Mouse (Mus musculus) liver, embryonic 14.5 days (tissue): ENCODE data around the gene Pxdc1. TPM values are rescaled to one million over a fixed set of nuclear protein-coding genes. Genes with fewer than 3 reads are reported as not detected.
A peak's percentile ranks its signal among the peaks of the same experiment; 100 is the strongest.

Source experiments
- ATAC-seq: fragments of 200-750 bp; cut with Nextera tagmentation; 2 replicates; pipeline ENCODE4 v1.8.0; 2017; ENCODE audit warnings: moderate number of reproducible peaks, mild to moderate bottlenecking, moderate library complexity; ENCODE audit not compliant: insufficient read depth
- DNase-seq, 3 experiments: peaks; one replicate each; pipeline ENCODE4 v3.0.0-alpha.2; 2012 to 2013; ENCODE audit warnings: low read depth in 3 of 3, low spot score in 3 of 3
- H3K27ac ChIP-seq: fragments of 300-500 bp; sonication (generic); 2 replicates; pipeline ENCODE4 v1.5.1; 2014; ENCODE audit warnings: moderate library complexity, mild to moderate bottlenecking, control low read depth, inconsistent platforms
- H3K27me3 ChIP-seq: fragments of 300-500 bp; sonication (generic); 2 replicates; pipeline ENCODE4 v1.6.1; 2014; ENCODE audit warnings: mild to moderate bottlenecking, low read length, moderate library complexity; ENCODE audit not compliant: control insufficient read depth, insufficient read depth
- H3K36me3 ChIP-seq: fragments of 300-500 bp; sonication (generic); replicated peaks from 2 replicates; pipeline ENCODE4 v1.6.1; 2014; ENCODE audit warnings: low read depth; ENCODE audit not compliant: control insufficient read depth, insufficient read depth
- H3K4me1 ChIP-seq, 2 experiments: fragments of 200-500 bp in 1 of 2; fragments of 300-500 bp in 1 of 2; sonication (generic) in 1 of 2; replicated peaks; 2 replicates each; pipeline ENCODE4 v1.6.1; 2012 to 2014; ENCODE audit warnings: antibody characterized with exemption in 1 of 2, inconsistent platforms in 1 of 2, low read length in 1 of 2; ENCODE audit not compliant: control insufficient read depth in 2 of 2, insufficient read depth in 2 of 2
- H3K4me2 ChIP-seq: fragments of 300-500 bp; sonication (generic); 2 replicates; pipeline ENCODE4 v1.6.1; 2014; ENCODE audit warnings: low read depth, mild to moderate bottlenecking, control low read depth, moderate library complexity
- H3K4me3 ChIP-seq, 2 experiments: fragments of 200-500 bp in 1 of 2; fragments of 300-500 bp in 1 of 2; sonication (generic) in 1 of 2; 2 replicates each; pipeline ENCODE4 v1.5.1; 2012 to 2014; ENCODE audit warnings: low read depth in 2 of 2, low read length in 2 of 2, mild to moderate bottlenecking in 2 of 2, control low read depth in 1 of 2, inconsistent platforms in 1 of 2, moderate library complexity in 1 of 2; ENCODE audit not compliant: insufficient read depth in 1 of 2
- H3K9ac ChIP-seq: fragments of 300-500 bp; sonication (generic); replicated peaks from 2 replicates; pipeline ENCODE4 v1.6.1; 2014; ENCODE audit warnings: mild to moderate bottlenecking, control low read depth, moderate library complexity
- H3K9me3 ChIP-seq: fragments of 300-500 bp; sonication (generic); 2 replicates; pipeline ENCODE4 v1.6.1; 2016; ENCODE audit warnings: low read length, mixed read lengths; ENCODE audit not compliant: control insufficient read depth
- CTCF ChIP-seq: IDR thresholded peaks from 2 replicates; pipeline ENCODE4 v1.5.1; 2016; ENCODE audit warnings: antibody characterized with exemption, low read depth, control low read depth
- EP300 ChIP-seq: IDR thresholded peaks from 2 replicates; pipeline ENCODE4 v1.6.1; 2016; ENCODE audit warnings: antibody characterized with exemption, low read depth
- WGBS: fragments of 180-500 bp; shearing (Covaris S2); extraction: QIAGEN DNeasy Blood & Tissue Kit; methylation state at CpG from one replicate; pipeline ENCODE4 v1.1.7; 2014; ENCODE audit not compliant: insufficient replicate concordance; 5-methylcytosine and 5-hydroxymethylcytosine counted together
- polyA plus RNA-seq, 2 experiments: library from polyadenylated mRNA; depleted of rRNA in 1 of 2; stranded (reverse) in 1 of 2; unstranded in 1 of 2; fragments of >200 nt; fragmentation: Nextera tagmentation in 1 of 2; extraction: Ambion mirVana in 1 of 2; gene quantifications; 2 replicates each; pipeline versions ENCODE4 v1.2.1 to v1.2.3; 2012 to 2014

Gene Pxdc1
- polyA plus RNA-seq, 2 experiments: 8.1 to 9.3 TPM

- 4% methylated on average over 24 of the region's 24 CpGs for WGBS
- Histone ChIP-seq H3K9me3 (no peaks in the 10 kb centered on the region), H3K4me2 (peak overlapping the region; percentile 58), H3K9ac (peak overlapping the region; percentile 20; the same call in 1 of the 2 replicates), H3K4me3 (peak overlapping the region; percentile 58 to 62), H3K27me3 (peaks cover 42% of the 10 kb centered on the region), H3K4me1 (peaks cover 0 to 3% of the 10 kb centered on the region in 2 experiments; a peak in 2 of 4 replicates), H3K36me3 (no peaks in the 10 kb centered on the region), H3K27ac (no peak overlapping the region)
- TF ChIP-seq EP300 (no peak), CTCF (no peak)
- no peak for DNase-seq
- no peak for ATAC-seq
These were observed 1.8 kb downstream of the Pxdc1 start for GRCm38 (mm10) chr13:34651474-34651991.

- Histone ChIP-seq H3K4me3 (peak overlapping the region; percentile 58 to 62), H3K36me3 (no peaks in the 10 kb centered on the region), H3K27ac (no peak overlapping the region), H3K27me3 (peaks cover 42% of the 10 kb centered on the region), H3K9ac (no peak overlapping the region), H3K4me2 (peak overlapping the region; percentile 58), H3K9me3 (no peaks in the 10 kb centered on the region), H3K4me1 (peaks cover 0 to 3% of the 10 kb centered on the region in 2 experiments; a peak in 2 of 4 replicates)
- WGBS: 31% methylated on average over 10 of the region's 10 CpGs
- DNase-seq: no peak
- TF ChIP-seq CTCF (no peak), EP300 (no peak)
- ATAC-seq: no peak
These were observed 2.3 kb downstream of the Pxdc1 start for GRCm38 (mm10) chr13:34650953-34651352.

DNA sequence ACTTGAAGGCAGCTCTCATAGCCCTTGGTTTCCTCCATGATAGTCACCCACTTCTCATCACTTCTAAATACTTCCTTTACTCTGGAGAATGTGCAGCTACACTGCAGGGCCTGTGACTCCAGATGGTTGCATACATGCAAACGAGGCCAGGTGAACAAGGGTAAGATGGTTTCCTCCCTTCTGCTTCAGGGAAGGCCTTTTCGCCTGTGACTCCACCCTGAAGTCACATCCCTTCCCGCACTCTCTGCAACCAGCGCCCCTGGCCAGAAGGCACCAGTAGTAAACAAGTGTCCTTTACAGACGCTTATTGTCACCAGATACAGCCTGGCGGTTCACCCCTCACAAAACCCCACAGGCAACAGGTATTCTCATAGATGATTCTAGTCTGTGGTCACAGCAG, 2.9 kb downstream of the Pxdc1 start:
- TF ChIP-seq EP300: no peak
- no peak for TF ChIP-seq CTCF
- WGBS: 52% methylated on average over 6 of the region's 6 CpGs
- Histone ChIP-seq H3K9ac (no peak overlapping the region), H3K4me3 (peak overlapping the region in 1 of 2 experiments; percentile 58; a peak in 3 of 4 replicates), H3K27ac (no peak overlapping the region), H3K9me3 (no peaks in the 10 kb centered on the region), H3K36me3 (no peaks in the 10 kb centered on the region), H3K27me3 (peaks cover 42% of the 10 kb centered on the region), H3K4me2 (peak overlapping the region; percentile 58), H3K4me1 (peaks cover 0 to 3% of the 10 kb centered on the region in 2 experiments; a peak in 2 of 4 replicates)
- DNase-seq: no peak
- no peak for ATAC-seq

DNA sequence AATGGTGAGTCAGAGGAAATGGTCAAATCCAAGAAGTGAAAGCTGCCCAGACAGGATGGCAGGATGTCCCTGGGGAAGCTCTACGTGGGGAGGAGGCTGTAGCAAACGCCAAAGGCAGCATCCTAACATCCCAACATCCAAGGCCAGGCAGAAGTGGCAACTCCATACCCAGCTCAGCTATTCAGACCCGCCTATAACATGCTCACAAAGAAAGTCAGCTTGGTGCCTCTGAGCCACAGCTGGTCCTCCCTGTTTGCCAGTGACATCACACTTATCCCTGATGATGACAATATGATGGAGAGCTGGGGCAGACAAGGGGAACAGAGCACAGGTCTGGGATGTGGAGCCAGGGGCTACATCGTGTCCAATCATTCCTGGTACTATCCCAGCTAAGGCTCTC, 5.5 kb downstream of the Pxdc1 start:
- H3K4me3 ChIP-seq: no peak overlapping the region
- H3K4me2 ChIP-seq: no peak overlapping the region
- no peak for TF ChIP-seq CTCF
- TF ChIP-seq EP300: no peak
- WGBS: 27% methylated on average over 4 of the region's 4 CpGs
- DNase-seq (no peak), ATAC-seq (no peak)
- no peaks in the 10 kb centered on the region for H3K9me3 ChIP-seq
- no peaks in the 10 kb centered on the region for H3K36me3 ChIP-seq
- H3K9ac ChIP-seq: no peak overlapping the region
- peaks cover 0 to 3% of the 10 kb centered on the region in 2 experiments; a peak in 1 of 4 replicates for H3K4me1 ChIP-seq
- no peak overlapping the region for H3K27ac ChIP-seq
- H3K27me3 ChIP-seq: peaks cover 25% of the 10 kb centered on the region

DNA sequence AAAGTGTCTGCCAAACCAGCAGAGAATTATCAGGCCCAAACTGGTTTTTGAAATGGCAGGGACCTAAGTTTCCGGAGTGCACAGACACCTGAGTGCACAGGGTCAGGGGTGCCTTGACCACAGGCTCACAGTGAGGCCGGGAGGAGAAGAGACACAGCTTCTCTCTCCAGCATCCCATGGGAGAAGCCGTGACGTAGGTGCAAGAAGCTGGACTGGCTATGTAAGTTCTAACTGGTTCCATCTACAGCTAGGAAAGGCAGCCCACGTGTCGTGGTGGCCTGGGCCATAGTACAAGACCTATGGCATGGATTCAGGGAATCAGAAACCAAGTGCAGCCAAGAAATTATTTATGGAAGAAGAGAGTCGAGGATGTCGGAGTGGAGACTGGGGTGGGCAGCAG, 6.1 kb downstream of the Pxdc1 start:
- Histone ChIP-seq H3K4me1 (peaks cover 0 to 3% of the 10 kb centered on the region in 2 experiments; a peak in 1 of 4 replicates), H3K4me3 (no peak overlapping the region), H3K4me2 (no peak overlapping the region), H3K9me3 (no peaks in the 10 kb centered on the region), H3K9ac (no peak overlapping the region), H3K27me3 (peaks cover 19% of the 10 kb centered on the region), H3K36me3 (no peaks in the 10 kb centered on the region), H3K27ac (no peak overlapping the region)
- ATAC-seq: no peak
- no peak for DNase-seq
- TF ChIP-seq CTCF (no peak), EP300 (no peak)
- WGBS: 59% methylated on average over 8 of the region's 8 CpGs
